Mouse (Mus musculus): Measurements from ENCODE around the gene 9830107B12Rik. TPM values are rescaled to one million over a fixed set of nuclear protein-coding genes. Genes with fewer than 3 reads are reported as not detected.
"Not testable (repeated sequence)": the region's sequence is repeated elsewhere in the genome, so short reads cannot be mapped to it uniquely, and the experiment has no call there.

Gene 9830107B12Rik
- polyA plus RNA-seq (2015; fragmentation: Nextera tagmentation; extraction: Ambion mirVana), result not detected in 2 replicates

- no peak within 1 kb of the TSS for H3K9ac ChIP-seq
- no peaks in the 10 kb centered on the region for H3K4me1 ChIP-seq (replicated peaks)
- ATAC-seq (ENCODE audit: low read depth), result no peak
- no peak within 1 kb of the TSS for H3K4me3 ChIP-seq
- H3K36me3 ChIP-seq, result no peaks in the 10 kb centered on the region
- H3K27ac ChIP-seq (replicated peaks), result no peak within 1 kb of the TSS
- H3K9me3 ChIP-seq, result no peaks in the 10 kb centered on the region
- WGBS, result 77% methylated on average over 3 of the region's 3 CpGs
- no peak within 1 kb of the TSS for H3K4me2 ChIP-seq
- no peaks in the 10 kb centered on the region for H3K27me3 ChIP-seq
Observed at GRCm38 (mm10) chr17:48146120-48146519, at the start of gene 9830107B12Rik. 9830107B12Rik (minus strand) TSS chr17:48146268.

GRCm38 (mm10) chr17:48192366-48192765 is 46.3 kb upstream of the 9830107B12Rik start:
- Histone ChIP-seq H3K27me3 (no peaks in the 10 kb centered on the region), H3K4me1 (replicated peaks) (no peaks in the 10 kb centered on the region), H3K4me2 (no peak overlapping the region), H3K9ac (no peak overlapping the region), H3K36me3 (no peaks in the 10 kb centered on the region), H3K9me3 (no peaks in the 10 kb centered on the region), H3K4me3 (no peak overlapping the region), H3K27ac (replicated peaks) (no peak overlapping the region)
- no peak for ATAC-seq (ENCODE audit: low read depth)
- 82% methylated on average over 2 of the region's 2 CpGs for WGBS

GRCm38 (mm10) chr17:48185252-48185651 is 39.2 kb upstream of the 9830107B12Rik start:
- H3K36me3 ChIP-seq, result no peaks in the 10 kb centered on the region
- ATAC-seq (ENCODE audit: low read depth), result no peak
- H3K27ac ChIP-seq (replicated peaks), result no peak overlapping the region
- H3K4me2 ChIP-seq, result no peak overlapping the region
- 76% methylated on average over 5 of the region's 5 CpGs for whole genome bisulfite sequencing
- H3K4me1 ChIP-seq (replicated peaks), result no peaks in the 10 kb centered on the region
- H3K27me3 ChIP-seq, result no peaks in the 10 kb centered on the region
- no peak overlapping the region for H3K4me3 ChIP-seq
- no peaks in the 10 kb centered on the region for H3K9me3 ChIP-seq
- H3K9ac ChIP-seq, result no peak overlapping the region

- not testable (repeated sequence) for H3K9me3 ChIP-seq; H3K4me2 ChIP-seq; H3K27ac ChIP-seq (replicated peaks); H3K4me3 ChIP-seq; H3K4me1 ChIP-seq (replicated peaks); H3K27me3 ChIP-seq; H3K9ac ChIP-seq; ATAC-seq (ENCODE audit: low read depth); H3K36me3 ChIP-seq
- 90% methylated on average over 2 of the region's 2 CpGs for WGBS
Observed at GRCm38 (mm10) chr17:48167103-48167502, 21.0 kb upstream of the 9830107B12Rik start, which contains the start of gene A530064D06Rik. A530064D06Rik (minus strand) TSS chr17:48167275.

- Histone ChIP-seq H3K4me1 (replicated peaks) (no peaks in the 10 kb centered on the region), H3K9me3 (0 out of 2 replicates have a peak, but pooled peaks cover 10% of the 10 kb centered on the region), H3K27ac (replicated peaks) (no peak overlapping the region), H3K4me2 (no peak overlapping the region), H3K9ac (no peak overlapping the region), H3K27me3 (no peaks in the 10 kb centered on the region), H3K36me3 (no peaks in the 10 kb centered on the region), H3K4me3 (no peak overlapping the region)
- WGBS, result 67% methylated on average over 1 of the region's 1 CpGs
- no peak for ATAC-seq (ENCODE audit: low read depth)
Observed at GRCm38 (mm10) chr17:48157382-48158076, 11.5 kb upstream of the 9830107B12Rik start.

- Histone ChIP-seq H3K9me3 (no peaks in the 10 kb centered on the region), H3K4me1 (replicated peaks) (no peaks in the 10 kb centered on the region), H3K9ac (no peak overlapping the region), H3K27ac (replicated peaks) (no peak overlapping the region), H3K27me3 (no peaks in the 10 kb centered on the region), H3K4me2 (no peak overlapping the region), H3K4me3 (no peak overlapping the region), H3K36me3 (no peaks in the 10 kb centered on the region)
- WGBS, result 88% methylated on average over 2 of the region's 2 CpGs
- no peak for ATAC-seq (ENCODE audit: low read depth)
Observed at GRCm38 (mm10) chr17:48132810-48133209, 13.3 kb downstream of the 9830107B12Rik start.

GRCm38 (mm10) chr17:48120456-48120855 is 25.6 kb downstream of the 9830107B12Rik start:
- Histone ChIP-seq H3K36me3 (no peaks in the 10 kb centered on the region), H3K27me3 (no peaks in the 10 kb centered on the region), H3K4me1 (replicated peaks) (no peaks in the 10 kb centered on the region), H3K4me3 (no peak overlapping the region), H3K27ac (replicated peaks) (no peak overlapping the region), H3K9me3 (no peaks in the 10 kb centered on the region), H3K9ac (no peak overlapping the region), H3K4me2 (no peak overlapping the region)
- ATAC-seq (ENCODE audit: low read depth), result no peak
- 94% methylated on average over 20 of the region's 20 CpGs for WGBS

GRCm38 (mm10) chr17:48119656-48120055 is 26.4 kb downstream of the 9830107B12Rik start:
- WGBS, result 26% methylated on average over 3 of the region's 3 CpGs
- Histone ChIP-seq H3K4me1 (replicated peaks) (no peaks in the 10 kb centered on the region), H3K36me3 (no peaks in the 10 kb centered on the region), H3K9me3 (no peaks in the 10 kb centered on the region), H3K4me3 (no peak overlapping the region), H3K27ac (replicated peaks) (no peak overlapping the region), H3K9ac (no peak overlapping the region), H3K4me2 (no peak overlapping the region), H3K27me3 (no peaks in the 10 kb centered on the region)
- no peak for ATAC-seq (ENCODE audit: low read depth)

- H3K4me3 ChIP-seq, result no peak overlapping the region
- H3K9ac ChIP-seq, result no peak overlapping the region
- WGBS, result 80% methylated on average over 1 of the region's 1 CpGs
- H3K4me2 ChIP-seq, result no peak overlapping the region
- no peak for ATAC-seq (ENCODE audit: low read depth)
- no peaks in the 10 kb centered on the region for H3K4me1 ChIP-seq (replicated peaks)
- H3K9me3 ChIP-seq, result no peaks in the 10 kb centered on the region
- H3K27ac ChIP-seq (replicated peaks), result no peak overlapping the region
- no peaks in the 10 kb centered on the region for H3K27me3 ChIP-seq
- H3K36me3 ChIP-seq, result no peaks in the 10 kb centered on the region
Observed at GRCm38 (mm10) chr17:48118570-48118969, 27.5 kb downstream of the 9830107B12Rik start.

- H3K27ac ChIP-seq (replicated peaks), result no peak overlapping the region
- H3K4me3 ChIP-seq, result no peak overlapping the region
- WGBS, result 44% methylated on average over 8 of the region's 8 CpGs
- no peaks in the 10 kb centered on the region for H3K27me3 ChIP-seq
- no peak overlapping the region for H3K9ac ChIP-seq
- no peak overlapping the region for H3K4me2 ChIP-seq
- no peaks in the 10 kb centered on the region for H3K36me3 ChIP-seq
- H3K4me1 ChIP-seq (replicated peaks), result no peaks in the 10 kb centered on the region
- no peaks in the 10 kb centered on the region for H3K9me3 ChIP-seq
- ATAC-seq (ENCODE audit: low read depth), result no peak
Observed at GRCm38 (mm10) chr17:48110547-48111287, 35.4 kb downstream of the 9830107B12Rik start.

GRCm38 (mm10) chr17:48108520-48108919 is 37.5 kb downstream of the 9830107B12Rik start:
- Histone ChIP-seq H3K4me3 (no peak overlapping the region), H3K4me2 (no peak overlapping the region), H3K4me1 (replicated peaks) (no peaks in the 10 kb centered on the region), H3K9ac (no peak overlapping the region), H3K27ac (replicated peaks) (no peak overlapping the region), H3K9me3 (no peaks in the 10 kb centered on the region), H3K27me3 (no peaks in the 10 kb centered on the region), H3K36me3 (no peaks in the 10 kb centered on the region)
- WGBS, result 75% methylated on average over 3 of the region's 3 CpGs
- no peak for ATAC-seq (ENCODE audit: low read depth)

- Histone ChIP-seq H3K4me1 (replicated peaks) (no peaks in the 10 kb centered on the region), H3K9me3 (no peaks in the 10 kb centered on the region), H3K27me3 (no peaks in the 10 kb centered on the region), H3K9ac (no peak overlapping the region), H3K36me3 (no peaks in the 10 kb centered on the region), H3K27ac (replicated peaks) (no peak overlapping the region), H3K4me3 (no peak overlapping the region), H3K4me2 (no peak overlapping the region)
- no peak for ATAC-seq (ENCODE audit: low read depth)
- 53% methylated on average over 6 of the region's 6 CpGs for WGBS
Observed at GRCm38 (mm10) chr17:48107862-48108261, 38.2 kb downstream of the 9830107B12Rik start.
